Mouse (Mus musculus) heart, adult 2 months (tissue): ENCODE results near the gene Ptpro.

Experiments used
- CTCF ChIP-seq: fragments of 200-600 bp; IDR thresholded peaks from 2 replicates; pipeline ENCODE4 v1.8.1; 2022; ENCODE audit warnings: antibody characterized with exemption, mild to moderate bottlenecking, moderate library complexity
- EP300 ChIP-seq: fragments of 200-500 bp; IDR thresholded peaks from 2 replicates; pipeline ENCODE4 v1.6.1; 2011; ENCODE audit warnings: low read depth, low read length, control low read depth; ENCODE audit not compliant: insufficient read depth
- POLR2A ChIP-seq: fragments of 200-500 bp; IDR thresholded peaks from 2 replicates; pipeline ENCODE4 v1.6.1; 2011; ENCODE audit warnings: mild to moderate bottlenecking, low read depth, low read length, control low read depth; ENCODE audit not compliant: insufficient read depth

DNA sequence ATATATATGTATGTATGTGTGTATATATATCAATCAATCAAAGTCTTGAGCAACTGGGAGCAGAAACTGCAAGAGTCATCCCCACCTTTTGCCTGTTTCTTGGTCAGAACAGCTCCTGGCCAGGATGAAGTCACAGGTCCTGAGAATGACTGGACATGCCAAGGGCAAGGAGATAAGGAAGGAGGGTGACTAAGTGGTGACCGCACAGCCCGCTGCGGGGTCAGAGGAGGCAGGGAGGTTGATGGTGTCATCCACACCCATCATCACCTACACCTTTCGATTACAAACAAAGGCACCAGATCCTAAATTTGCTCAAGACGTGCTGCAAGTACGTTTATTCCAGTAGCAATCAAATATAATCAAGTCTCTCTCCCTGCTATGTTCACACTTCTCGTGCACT lies 254.4 kb downstream of the Ptpro start:
- TF ChIP-seq EP300 (no peak), POLR2A (no peak), CTCF (no peak)
